Mouse (Mus musculus): ENCODE measurements around the gene Pde6g.
"Not testable (repeated sequence)": the region's sequence is repeated elsewhere in the genome, so short reads cannot be mapped to it uniquely, and the experiment has no call there.

The Pde6g gene

GRCm38 (mm10) chr11:120422651-120423568 lies 30.4 kb downstream of the Pde6g start:
- no peak for DNase-seq (ENCODE audit: low read depth, low spot score)

DNA sequence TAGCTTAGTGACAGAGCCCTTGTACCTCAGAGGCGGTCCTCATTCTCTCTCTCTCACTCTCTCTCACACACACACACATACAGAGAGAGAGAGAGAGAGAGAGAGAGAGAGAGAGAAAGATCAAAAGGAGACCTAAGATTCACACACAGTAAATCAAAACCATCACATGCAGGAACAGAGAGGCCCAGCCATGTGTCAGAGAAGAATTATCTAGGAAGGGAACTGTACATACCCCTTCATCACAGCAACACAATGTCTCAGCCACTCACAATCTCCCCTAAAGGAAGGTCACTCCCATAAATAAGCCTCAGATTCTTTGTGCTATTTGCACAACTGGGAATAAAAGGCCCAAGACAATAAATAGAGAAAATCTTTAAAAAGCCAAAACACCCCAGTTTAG lies 34.7 kb downstream of the Pde6g start:
- no peak for DNase-seq (ENCODE audit: low read depth, low spot score)

DNA sequence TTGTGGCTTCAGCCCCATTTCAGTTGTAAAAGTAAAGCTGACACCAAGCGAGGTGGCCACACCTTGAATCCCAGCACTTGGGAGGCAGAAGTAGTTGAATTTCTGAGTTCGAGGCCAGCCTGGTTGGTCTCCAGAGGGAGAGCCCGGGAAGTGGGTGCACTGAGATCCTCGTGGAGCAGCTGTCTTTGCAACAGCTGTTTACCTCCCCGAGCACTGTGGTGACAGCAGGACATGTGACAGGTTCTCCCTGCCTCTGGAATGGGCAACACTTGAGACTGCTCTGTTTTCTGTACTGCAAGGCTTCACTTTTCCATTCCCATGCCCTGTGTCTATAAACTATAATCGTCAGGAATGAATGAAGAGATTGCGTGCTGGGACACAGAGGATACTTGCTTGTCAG lies 35.4 kb downstream of the Pde6g start:
- DNase-seq (ENCODE audit: low read depth, low spot score) = no peak

DNA sequence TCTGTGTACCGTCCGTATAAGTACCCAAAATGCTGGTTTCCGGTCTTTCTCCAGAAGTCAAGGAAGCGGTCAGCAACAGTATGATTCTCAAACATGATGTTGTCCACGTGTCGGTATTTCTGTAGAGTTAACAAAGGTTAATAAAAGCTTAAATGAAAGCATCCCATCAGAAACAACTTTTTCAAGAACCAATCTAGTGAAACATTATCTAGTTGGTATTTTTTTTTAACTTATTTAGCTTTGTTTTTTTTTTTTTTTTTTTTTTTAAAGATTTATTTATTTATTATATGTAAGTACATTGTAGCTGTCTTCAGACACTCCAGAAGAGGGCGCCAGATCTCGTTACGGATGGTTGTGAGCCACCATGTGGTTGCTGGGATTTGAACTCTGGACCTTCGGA lies 39.7 kb downstream of the Pde6g start:
- DNase-seq (ENCODE audit: low read depth, low spot score) = not testable (repeated sequence)

GRCm38 (mm10) chr11:120406445-120406844 lies 46.9 kb downstream of the Pde6g start:
- DNase-seq (ENCODE audit: low read depth, low spot score) = no peak

GRCm38 (mm10) chr11:120405867-120406266 lies 47.4 kb downstream of the Pde6g start:
- no peak for DNase-seq (ENCODE audit: low read depth, low spot score)

DNA sequence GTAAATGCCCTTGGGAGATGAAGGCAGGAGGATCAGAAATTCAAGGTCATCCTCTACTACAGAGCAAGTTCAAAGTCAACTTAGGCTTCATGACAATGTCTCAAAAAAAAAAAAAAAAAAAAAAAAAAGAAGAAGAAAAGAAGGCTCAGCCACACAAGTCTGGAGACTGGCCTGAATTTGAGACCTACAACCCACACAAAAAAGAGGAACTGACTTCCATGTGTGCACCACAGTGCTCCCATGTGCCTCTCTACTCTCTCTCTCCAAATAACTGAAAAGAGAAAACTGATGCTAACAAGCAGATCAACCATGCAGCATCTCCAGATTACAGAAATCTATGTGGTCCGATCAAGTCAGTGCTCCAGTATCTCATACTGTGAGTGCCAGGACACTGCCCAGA lies 48.5 kb downstream of the Pde6g start:
- DNase-seq (ENCODE audit: low read depth, low spot score) = no peak

DNA sequence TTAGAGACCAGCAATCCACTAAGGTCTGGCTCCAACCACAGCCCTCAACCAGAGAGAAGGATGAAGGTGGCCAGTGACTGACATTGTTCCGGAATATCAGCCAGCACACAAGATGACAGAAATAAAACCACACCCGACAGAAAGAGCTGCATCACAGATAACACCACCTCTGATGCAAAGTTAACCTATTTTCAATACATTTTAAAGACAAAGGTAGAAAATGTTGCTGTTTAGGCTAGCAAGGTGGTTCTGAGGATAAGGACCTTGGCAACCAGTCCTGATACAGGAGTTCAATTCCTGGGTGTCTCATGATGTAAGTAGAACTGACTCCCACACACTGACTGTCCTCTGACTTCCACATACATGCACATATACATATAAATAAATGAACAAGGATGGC lies 54.0 kb downstream of the Pde6g start:
- no peak for DNase-seq (ENCODE audit: low read depth, low spot score)

All from WW6 (cell line).